Comparison of ENCODE assay signal across 8 mouse cellular contexts in the genomic region with DNA sequence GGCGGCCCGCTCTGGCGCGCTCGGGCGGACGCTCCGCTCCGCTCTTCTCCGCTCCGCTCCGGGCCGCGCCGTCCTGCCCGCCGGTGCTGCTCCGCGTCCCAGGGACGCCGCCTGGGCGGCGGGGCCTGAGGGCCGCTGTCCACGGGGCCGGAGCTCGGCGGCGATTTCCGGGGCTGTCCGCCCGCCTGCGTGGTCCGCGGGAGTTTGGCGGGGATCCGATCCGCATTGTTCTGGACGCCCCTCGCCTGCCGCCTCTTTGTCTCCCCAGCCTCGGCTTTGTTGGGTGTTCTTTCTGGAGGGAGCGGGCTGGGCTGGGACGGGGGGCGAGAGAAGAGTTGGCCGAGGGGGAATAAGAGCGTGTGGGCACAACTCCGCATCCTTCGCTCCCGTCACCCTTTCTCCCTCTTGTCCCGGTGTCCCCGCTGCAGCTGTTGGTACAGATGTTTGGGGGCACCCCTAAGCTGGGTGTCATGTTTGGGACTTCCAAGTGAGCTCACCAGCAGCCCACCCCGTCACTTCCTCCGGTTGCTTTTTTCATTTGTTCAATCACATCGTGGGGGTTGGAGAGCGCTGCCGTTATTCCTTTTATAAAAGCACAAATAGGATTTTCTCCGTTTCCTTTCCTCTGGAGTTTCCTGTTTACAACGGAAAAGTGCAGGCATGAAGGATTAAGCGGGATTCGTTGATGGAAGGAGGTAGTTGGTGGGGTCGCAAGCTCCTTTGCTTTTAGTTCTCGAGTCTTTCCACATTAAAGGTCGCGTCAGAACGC. TPM values are rescaled to one million over a fixed set of nuclear protein-coding genes. Genes with fewer than 3 reads are reported as not detected.
A peak's percentile ranks its signal among the peaks of the same experiment; 100 is the strongest.
DNase-seq lines count a peak whose midpoint lies in the region; ATAC-seq and TF ChIP-seq lines count a peak whose summit lies in the region.

No protein-coding gene starts in this region.

- H3K9me3 ChIP-seq in liver, embryonic 14.5 days (ENCODE audit: control insufficient read depth, low read length): no peaks in the 10 kb centered on the region

- TF ChIP-seq CTCF in liver, embryonic 14.5 days (IDR thresholded peaks at IDR 0.05; ENCODE audit: low read depth): no peak
- no peak for TF ChIP-seq CTCF in thymus, adult 2 months (IDR thresholded peaks at IDR 0.05; ENCODE audit: borderline replicate concordance, control insufficient read depth, extremely low read depth, insufficient read depth, low read length, poor library complexity)

- H3K27ac ChIP-seq in liver, embryonic 14.5 days: peak overlapping the region; percentile 15
- H3K27ac ChIP-seq in thymus, adult 2 months (ENCODE audit: control insufficient read depth, insufficient read depth, low read length): peak overlapping the region; percentile 67

- peak overlapping the region; percentile 83 to 92 for H3K4me3 ChIP-seq in liver, embryonic 14.5 days (ENCODE audit: insufficient read depth in 1 of 2, low read depth in 2 of 2, low read length in 2 of 2)
- H3K4me3 ChIP-seq in thymus, adult 2 months (ENCODE audit: control insufficient read depth, insufficient read depth, low read length): peak overlapping the region; percentile 94

- TF ChIP-seq EP300 in liver, embryonic 14.5 days (IDR thresholded peaks at IDR 0.05; ENCODE audit: low read depth): no peak

- peak; percentile 77 for ATAC-seq in liver, embryonic 14.5 days (ENCODE audit: insufficient read depth)

- H3K36me3 ChIP-seq in liver, embryonic 14.5 days (replicated peaks; ENCODE audit: control insufficient read depth, insufficient read depth, low read depth): no peaks in the 10 kb centered on the region
- H3K36me3 ChIP-seq in thymus, adult 2 months (ENCODE audit: control insufficient read depth, insufficient read depth, low read length): no peaks in the 10 kb centered on the region

- no peaks in the 10 kb centered on the region; the same call in 1 of the 2 replicates for H3K27me3 ChIP-seq in liver, embryonic 14.5 days (ENCODE audit: control insufficient read depth, insufficient read depth, low read length)
- H3K27me3 ChIP-seq in thymus, adult 2 months (ENCODE audit: control insufficient read depth, insufficient read depth, low read length): no peaks in the 10 kb centered on the region

- peak overlapping the region; percentile 96 for H3K4me2 ChIP-seq in liver, embryonic 14.5 days (ENCODE audit: low read depth)

- DNase-seq in 3T3-L1 (ENCODE audit: low read depth, low spot score): peak; percentile 59
- peak; percentile 53 for DNase-seq in MEL-GATA-1-ER (ENCODE audit: extremely low read depth, low read depth)
- peak; percentile 27 for DNase-seq in embryo, embryonic 11.5 days (ENCODE audit: low read depth, low spot score)
- DNase-seq in heart, adult 8-10 months (ENCODE audit: low spot score): peak; percentile 27
- DNase-seq in kidney, adult 9 months: peak; percentile 43
- no peak for DNase-seq in liver, embryonic 14.5 days (ENCODE audit: low read depth in 3 of 3, low spot score in 3 of 3)
- peak; percentile 28 to 41 for DNase-seq in natural killer cell, adult 2 months (ENCODE audit: low spot score in 2 of 2)
- peak; percentile 66 for DNase-seq in thymus, adult 2 months

- peak overlapping the region; percentile 88 for H3K9ac ChIP-seq in liver, embryonic 14.5 days (replicated peaks)

- H3K4me1 ChIP-seq in liver, embryonic 14.5 days (replicated peaks; ENCODE audit: control insufficient read depth in 2 of 2, insufficient read depth in 2 of 2, low read length in 1 of 2): peaks cover 6 to 11% of the 10 kb centered on the region in 2 experiments; a peak in 3 of 4 replicates
- H3K4me1 ChIP-seq in thymus, adult 2 months (replicated peaks; ENCODE audit: control insufficient read depth, insufficient read depth, low read length): peaks cover 5% of the 10 kb centered on the region

- TF ChIP-seq POLR2A in thymus, adult 2 months (IDR thresholded peaks at IDR 0.05; ENCODE audit: control insufficient read depth, extremely low read depth, insufficient read depth, low read length, poor library complexity): no peak; the same call in 1 of the 2 replicates

- WGBS in liver, embryonic 14.5 days (ENCODE audit: insufficient replicate concordance): under 1% methylated on average over 66 of the region's 66 CpGs
- under 1% methylated on average over 66 of the region's 66 CpGs for WGBS in thymus, adult 2 months

RNA-seq across cellular contexts. Expression of a gene that starts 0.8 kb away (rescaled TPM):
- 10 to 100 TPM; 24.4 to 38.7 (median 29.4) TPM for total RNA-seq in heart, adult 8-10 months (2022)
- polyA plus RNA-seq in liver, embryonic 14.5 days (2012; rRNA removed): 5.1 and 10.7 TPM in 2 replicates
- polyA plus RNA-seq in liver, embryonic 14.5 days (2014; fragmentation: Nextera tagmentation; extraction: Ambion mirVana): 6.9 and 7.5 TPM in 2 replicates
- 13.2 and 14.4 TPM in 2 replicates for polyA plus RNA-seq in thymus, adult 2 months (2012; rRNA removed)

Comparison
In these comparisons a context has a peak if more than half of its experiments do, and no peak if none do; other contexts are left out.
1. DNase-seq: peak in 3T3-L1 (single experiment), MEL-GATA-1-ER (single experiment), embryo, embryonic 11.5 days (single experiment), heart, adult 8-10 months (single experiment), kidney, adult 9 months (single experiment), natural killer cell, adult 2 months (2 of 2) and thymus, adult 2 months (single experiment); none in liver, embryonic 14.5 days (0 of 3).